Mouse (Mus musculus) megakaryocyte-erythroid progenitor cell, adult 5-6 weeks (primary cell): ENCODE measurements around the gene Asb10. TPM values are rescaled to one million over a fixed set of nuclear protein-coding genes. Genes with fewer than 3 reads are reported as not detected.
A peak's percentile ranks its signal among the peaks of the same experiment; 100 is the strongest.
"Not testable (repeated sequence)": the region's sequence is repeated elsewhere in the genome, so short reads cannot be mapped to it uniquely, and the experiment has no call there.

Experiments used
- ATAC-seq: replicated peaks from 2 replicates; pipeline ENCODE4 v1.8.0; 2016; ENCODE audit warnings: mild to moderate bottlenecking, inconsistent platforms; ENCODE audit not compliant: severe bottlenecking, poor library complexity, low FRiP score, low TSS enrichment
- total RNA-seq, 2 experiments: library from RNA; stranded (forward) in 1 of 2; stranded (reverse) in 1 of 2; fragments of 200-1000, 215-1000 nt in 1 of 2; fragments of >200 nt in 1 of 2; fragmentation: Nextera tagmentation in 1 of 2; gene quantifications; 2 replicates each; pipeline ENCODE4 v1.2.3; 2014 to 2017

The Asb10 gene
- total RNA-seq (2014; fragmentation: Nextera tagmentation) (not detected in 2 replicates), total RNA-seq (2017) (not detected in 2 replicates)

DNA sequence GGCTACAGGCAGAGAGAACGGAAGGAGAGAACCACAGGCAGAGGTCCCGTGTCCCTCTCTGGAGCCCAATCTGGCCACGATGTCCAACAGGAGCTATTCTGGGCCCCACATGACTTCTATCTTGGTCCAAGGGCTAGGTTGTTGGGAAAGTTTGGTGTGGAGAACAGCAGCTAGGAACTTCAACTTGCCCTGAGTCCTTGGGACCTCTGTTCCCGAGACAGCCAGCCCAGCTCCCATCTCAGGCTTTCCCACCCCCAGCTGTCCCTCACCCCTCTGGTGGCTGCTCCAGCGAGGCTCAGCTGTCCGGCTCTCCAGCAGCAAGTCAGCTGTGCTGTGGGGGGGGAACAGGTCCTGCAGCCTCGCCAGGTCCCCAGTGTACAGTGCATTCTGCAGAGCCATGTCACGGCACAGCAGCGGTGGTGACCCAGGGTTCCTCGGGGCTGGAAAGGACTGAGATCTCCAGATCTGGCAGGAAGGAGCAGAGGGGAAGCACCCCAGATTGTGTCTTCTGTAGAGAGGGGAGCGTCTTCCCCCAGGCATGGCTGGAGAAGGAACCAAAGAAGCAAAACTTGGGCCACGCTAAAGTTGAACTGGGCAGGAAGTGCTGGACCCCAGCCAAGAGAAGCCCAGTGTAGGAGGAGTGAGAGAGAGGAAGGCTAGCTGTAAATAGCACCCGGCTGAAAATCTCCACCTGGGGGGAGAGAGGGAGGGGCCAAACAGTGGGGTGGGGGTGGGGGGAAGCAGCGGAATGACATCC lies at the start of gene Asb10:
TSS of gene Asb10 (minus strand) at position 592 of the 757 bp plus-strand sequence.
- no peak; the same call in 1 of the 2 replicates for ATAC-seq

DNA sequence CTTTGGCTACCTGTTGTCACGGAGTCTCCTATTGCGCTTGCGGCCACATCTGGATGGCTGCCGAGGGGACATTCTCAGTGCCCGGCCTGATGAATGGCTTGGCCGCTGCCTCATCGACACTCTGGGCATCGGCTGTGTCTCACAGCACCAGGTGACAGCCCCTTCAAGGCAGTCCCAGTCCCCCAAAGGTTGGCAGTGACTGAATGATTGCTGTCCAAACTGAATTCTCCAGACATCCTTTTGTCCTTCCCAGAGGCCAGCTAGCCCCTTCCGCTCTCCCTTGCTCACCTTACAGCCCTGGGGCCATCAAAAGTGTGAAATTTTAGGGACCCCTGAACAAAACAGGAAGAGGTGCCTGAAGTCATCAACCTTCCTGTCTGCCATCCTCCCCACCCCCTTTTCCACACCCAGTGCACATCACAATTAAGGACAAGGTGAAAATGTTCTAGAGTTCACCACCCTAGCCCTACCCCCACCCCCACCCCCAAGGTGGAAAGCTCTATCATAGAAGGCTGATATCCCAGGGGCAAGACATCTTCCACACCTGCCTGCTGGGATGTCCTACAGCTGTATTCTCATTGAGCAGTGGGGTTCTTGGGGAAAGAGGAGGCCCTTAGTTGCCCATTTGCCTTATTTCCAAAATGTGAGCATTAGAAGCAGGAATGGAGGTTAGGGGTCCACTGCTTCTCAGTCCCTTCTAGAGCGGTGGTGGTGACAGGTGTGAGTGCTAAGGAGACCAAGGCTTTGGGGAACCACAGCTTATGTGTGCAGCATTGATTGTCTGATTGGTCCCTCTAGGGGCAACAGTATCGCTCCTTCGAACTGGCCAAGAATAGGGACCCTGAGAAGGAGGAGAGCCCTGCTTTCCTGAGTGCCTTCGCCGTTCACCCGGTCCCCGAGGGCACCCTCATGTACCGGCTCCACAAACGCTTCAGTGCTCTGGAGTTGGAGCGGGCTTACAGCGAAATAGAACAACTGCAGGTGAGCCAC lies 49.0 kb upstream of the Asb10 start:
- no peak for ATAC-seq

DNA sequence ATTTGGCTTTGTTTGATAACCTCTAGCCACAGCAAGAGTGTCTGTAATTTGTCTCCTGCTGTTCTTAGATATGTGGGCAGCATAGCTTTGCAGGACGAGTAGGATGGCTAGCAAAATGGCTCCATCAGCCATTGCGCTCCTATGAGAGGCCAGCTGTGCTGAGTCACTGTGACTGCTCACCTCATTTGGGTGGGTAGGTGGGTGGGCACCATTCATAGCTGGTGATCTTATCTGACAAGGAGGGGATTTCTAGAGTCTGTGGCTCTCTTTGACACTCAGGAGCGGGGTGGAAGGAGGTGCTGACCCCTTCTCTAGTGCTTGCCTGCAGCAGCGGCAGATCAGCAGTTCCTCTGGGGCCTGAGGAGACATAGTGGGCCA lies 46.4 kb upstream of the Asb10 start:
- ATAC-seq, result peak; percentile 32

DNA sequence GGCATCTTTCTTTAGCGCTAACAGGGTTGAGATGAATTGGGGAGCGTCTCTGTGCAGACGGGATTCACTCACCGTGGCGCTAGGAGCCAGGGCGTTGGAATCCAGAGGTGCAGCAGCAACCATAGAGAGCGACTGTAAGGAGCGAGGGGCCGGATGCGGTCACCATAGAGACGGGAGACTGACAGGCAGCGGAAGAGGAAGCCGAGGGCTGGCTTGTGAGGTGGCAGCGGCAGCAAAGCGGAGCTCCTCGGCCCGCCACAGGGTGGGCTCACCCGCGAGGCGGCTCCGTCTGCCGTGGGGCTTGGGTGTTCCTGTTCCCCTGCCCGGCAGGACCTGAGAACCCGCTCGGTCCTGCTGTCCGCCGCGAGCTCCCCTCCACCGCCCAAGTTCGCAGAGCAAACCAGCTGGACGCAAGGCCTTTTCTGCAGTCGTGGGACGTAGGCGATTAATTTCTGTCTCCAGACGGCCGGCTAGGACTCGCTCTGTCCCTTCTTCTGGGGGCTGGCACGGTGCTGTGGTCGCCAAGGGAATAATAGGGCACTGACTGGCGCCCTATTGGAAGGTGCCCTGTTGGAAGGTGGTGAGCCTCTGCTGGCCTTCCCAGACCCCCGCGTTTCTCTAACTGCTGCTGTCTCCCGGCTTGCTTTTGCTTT lies 45.9 kb upstream of the Asb10 start, which contains the start of gene Chpf2:
TSS of gene Chpf2 (plus strand) at position 195 of the 653 bp plus-strand sequence.
- peak; percentile 89 for ATAC-seq

DNA sequence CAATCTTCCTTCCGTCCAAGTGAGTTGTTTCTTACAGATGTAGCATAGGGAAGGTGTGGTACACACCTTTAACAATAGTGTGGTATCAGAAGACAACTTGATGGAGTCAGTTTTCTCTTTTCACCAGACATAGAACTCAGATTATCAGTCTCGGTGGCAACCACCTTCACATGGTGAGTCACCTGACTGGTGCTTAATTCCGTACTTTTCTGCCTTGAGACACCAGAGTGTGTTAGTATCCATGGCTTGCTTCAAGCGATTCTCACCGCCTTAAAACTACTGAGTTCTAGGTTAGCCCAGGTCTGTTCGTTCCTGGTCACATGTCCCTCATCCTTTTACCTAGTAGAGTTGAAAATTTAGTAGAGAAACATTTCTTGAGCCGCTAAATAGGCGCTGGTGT lies 45.3 kb upstream of the Asb10 start:
- no peak for ATAC-seq

DNA sequence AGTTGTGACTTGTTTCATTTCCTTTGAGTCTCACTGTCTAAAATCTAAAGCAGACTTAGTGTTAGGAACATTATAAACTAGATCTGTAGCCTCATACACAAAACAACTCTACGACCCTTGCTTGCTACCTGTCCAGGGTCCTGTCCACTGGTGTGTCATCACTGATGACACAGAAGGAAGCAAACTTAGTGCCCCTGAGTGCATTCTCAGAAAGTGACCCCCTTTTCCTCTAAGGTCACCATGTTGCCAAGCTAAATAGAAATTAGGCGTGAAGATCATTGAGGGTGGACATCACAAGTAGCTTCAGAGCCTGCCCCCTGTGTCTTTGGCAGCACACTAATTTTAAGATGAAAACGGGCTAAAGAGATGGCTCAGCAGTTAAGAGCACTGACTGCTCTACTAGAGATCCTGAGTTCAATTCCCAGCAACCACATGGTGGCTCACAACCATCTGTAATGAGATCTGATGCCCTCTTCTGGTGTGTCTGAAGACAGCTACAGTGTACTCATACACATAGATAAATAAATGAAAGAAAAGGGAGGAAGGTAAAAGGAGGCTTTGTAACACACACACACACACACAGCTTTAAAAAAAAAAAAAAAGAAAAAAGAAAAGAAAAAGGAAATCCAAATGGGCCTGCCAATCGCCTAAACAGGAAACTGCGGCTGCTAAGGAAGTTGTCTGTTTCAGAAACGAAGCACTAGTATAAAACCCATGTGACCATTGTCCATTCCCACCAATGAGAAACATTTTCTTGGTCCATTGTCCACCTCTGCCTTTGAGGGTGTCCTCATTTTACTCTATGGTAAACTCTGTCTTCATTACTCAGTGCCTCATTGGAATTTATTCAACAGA lies 37.6 kb upstream of the Asb10 start:
- ATAC-seq, result peak; percentile 2; the same call in 1 of the 2 replicates

DNA sequence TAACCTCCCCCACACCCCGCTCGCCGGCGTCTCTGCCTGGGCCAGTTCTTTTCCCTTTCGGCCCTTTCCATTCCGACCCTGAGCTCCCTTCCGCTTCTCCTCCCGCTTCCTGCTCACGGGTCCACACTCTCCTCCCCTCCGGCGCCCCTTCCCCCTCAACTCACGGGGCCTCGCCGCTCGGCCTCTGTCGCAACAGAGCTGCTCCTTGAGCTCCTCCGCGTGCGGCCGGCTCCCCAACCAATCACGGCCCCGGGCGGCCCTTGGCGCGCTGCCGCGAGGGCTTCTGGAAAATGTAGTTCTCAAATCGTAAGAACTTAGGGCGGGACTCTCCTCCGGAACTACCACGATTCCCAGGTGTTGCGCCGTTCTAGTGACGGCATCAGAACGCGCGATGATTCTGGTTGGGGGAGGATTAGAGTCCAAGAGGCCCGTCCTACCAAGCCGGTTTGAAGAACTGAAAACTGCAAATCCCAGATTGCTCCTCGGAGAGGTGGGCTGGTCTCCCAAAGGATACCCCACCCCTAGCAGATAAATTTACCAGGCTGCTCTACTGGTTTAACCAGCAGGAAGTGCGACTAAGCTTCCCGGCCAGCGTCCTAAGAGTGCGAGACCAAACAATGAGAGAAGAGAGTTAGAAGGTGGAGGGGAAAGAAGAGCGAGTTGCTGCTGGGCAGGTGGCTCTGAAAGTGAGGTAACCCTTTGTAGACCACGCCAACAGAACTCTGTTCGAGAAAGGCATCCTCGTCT lies 36.6 kb upstream of the Asb10 start, which contains the start of gene Abcf2:
TSS of gene Abcf2 (minus strand) at position 285 of the 747 bp plus-strand sequence.
- ATAC-seq, result peak; percentile 95

DNA sequence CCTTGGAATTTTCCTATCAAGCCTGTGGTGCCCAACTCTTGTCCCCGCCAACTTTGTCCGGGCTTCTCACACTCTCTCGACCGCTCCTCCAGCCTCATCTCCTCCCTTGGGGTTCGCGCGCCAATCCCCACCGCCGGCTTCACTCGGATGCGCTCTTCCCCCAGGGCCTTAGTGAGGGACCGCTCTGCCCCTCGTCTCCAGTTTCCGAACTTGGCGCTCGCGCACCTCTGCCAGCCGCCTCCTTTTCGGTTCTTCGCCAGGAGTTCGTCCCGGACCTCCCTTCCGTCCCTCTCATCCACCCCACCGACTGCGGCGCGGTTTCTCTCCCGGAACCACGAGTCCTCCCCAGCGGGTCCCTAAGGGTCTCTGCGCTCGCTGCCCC lies 36.0 kb upstream of the Asb10 start:
- peak; percentile 30 for ATAC-seq

DNA sequence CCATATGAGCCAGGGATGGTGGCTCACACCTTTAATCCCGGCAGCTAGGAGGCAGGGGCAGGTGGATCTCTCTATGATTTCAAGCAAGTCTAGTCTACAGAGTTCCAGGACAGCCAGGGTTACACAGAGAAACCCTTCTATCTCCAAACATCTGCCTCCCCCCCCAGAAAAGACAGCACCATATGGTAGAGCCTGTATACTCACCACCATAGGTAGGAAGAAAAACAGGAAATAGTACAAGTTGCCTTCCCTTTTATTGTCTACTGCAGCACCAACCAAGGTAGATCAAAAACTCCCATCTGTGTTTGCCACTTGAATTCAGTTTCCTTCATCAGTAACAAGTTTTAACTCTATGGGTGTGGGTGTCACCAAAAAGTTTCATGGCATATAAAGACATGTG lies 35.2 kb upstream of the Asb10 start:
- ATAC-seq, result no peak

DNA sequence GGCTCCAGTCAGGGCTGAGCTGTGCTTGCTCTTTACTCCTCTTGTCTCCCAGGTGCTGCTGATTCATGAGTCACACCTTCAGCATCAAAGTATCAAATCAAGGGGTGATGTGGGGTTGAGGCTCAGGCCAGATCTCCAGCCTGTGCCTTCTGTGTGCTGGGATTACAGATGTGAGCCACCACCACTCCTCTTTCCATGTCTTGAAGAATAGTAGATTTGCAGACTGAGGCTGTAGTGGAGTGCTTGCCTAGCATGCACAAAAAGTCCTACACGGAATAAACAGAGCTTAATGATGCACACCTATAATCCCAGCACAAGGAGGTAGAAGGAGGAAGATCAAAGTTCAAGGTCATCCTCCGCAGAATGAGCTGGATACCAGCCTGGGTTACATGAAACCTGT lies 15.9 kb upstream of the Asb10 start, which contains the start of gene 4931409K22Rik:
TSS of gene 4931409K22Rik (minus strand) at position 101 of the 400 bp plus-strand sequence.
- no peak for ATAC-seq

DNA sequence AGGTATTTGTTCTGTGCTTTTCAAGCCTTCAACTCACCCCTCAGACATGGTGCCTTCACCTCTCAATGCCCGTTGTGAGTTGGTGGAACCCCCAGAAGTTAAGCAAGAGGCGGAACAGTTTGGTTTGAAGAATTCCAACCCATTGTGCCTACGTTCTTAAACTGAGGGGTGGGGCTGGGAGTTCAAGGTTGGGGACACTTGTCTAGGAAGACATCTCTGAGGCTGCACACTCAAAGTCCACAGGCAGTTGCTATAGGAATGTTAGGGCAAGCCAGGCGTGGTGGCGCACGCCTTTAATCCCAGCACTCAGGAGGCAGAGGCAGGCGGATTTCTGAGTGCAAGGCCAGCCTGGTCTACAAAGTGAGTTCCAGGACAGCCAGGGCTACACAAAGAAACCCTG lies 14.6 kb upstream of the Asb10 start:
- not testable (repeated sequence) for ATAC-seq

DNA sequence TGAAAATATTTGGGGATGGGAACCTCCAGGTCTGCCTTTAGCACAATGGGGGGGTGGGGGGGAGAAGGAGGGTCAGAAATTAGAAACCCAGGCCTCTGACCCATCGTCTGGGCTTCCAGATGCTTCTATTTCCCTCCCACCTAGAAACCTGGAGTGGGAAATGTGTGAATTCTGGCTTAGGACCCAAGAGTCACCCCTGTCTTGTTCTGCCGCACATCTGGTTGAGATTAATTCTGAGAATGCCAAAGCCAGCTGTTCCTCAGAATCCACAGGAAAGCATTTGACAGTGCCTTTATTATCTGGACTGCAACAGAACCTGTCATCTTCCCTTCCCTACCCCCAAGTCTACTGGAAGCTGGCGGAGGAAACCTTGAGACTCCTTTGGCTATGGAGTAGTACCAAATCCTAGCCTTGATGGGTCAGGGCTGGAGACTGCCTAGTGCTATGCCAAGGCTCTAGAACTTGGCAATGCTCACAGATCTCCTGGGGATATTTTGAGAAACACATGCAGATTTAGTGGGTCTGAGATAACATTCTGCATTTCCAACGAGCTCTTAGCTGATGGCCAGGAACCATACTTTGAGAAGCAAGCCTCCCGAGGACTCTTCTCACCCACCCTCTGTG lies 13.0 kb upstream of the Asb10 start:
- ATAC-seq, result no peak

DNA sequence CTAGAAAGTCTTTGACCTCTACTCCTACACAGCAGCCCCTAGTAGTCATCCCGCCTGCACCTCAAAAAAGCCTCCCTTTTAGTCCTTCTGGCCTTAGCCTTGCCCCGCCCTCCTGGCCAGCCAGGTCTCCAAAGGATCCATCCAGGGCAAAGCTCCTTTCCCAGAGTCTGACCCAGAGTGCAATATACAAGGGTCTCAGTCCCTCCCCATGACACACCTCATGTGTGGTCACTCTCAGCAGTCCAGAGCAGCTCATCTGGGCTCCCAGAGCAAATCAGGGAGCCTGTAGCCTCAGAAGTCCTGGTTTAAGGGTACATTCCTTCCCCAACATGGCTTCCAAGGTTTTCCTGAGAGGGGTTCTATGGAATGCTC lies 10.5 kb upstream of the Asb10 start:
- no peak for ATAC-seq

DNA sequence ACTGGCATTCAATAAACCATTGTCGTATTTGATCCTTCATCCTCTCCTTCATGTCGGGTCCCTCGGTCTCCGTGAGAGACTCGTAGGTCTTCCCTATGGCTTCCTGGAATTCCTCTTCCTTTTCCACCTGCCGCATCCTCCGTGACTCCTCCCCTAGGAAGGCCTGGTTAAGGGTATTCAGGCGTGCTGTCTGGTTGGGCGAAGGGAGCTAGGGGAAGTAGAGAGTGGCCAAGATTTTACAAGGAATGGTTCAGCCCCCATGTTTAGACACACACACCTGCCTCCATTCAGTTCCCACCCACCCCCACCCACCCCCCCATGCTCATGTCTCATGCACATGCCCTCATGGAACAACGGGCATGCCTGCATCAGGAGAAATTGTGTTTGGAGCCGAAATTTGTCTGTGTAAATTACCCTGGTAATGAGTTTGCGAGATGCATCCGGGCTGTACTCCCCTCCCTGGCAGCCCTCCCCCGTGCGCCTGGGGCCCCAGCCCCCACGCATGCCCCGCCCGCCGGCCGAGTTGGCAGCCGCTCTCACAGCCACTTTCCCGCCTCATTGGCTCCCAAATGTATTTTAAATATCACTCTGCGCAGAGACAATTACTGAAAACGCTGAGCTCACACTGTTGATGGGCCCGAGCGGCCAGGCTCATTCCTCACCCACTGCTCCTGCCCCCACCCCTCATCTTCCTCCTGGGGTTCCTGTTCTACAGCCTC lies 10.0 kb upstream of the Asb10 start:
- no peak for ATAC-seq

DNA sequence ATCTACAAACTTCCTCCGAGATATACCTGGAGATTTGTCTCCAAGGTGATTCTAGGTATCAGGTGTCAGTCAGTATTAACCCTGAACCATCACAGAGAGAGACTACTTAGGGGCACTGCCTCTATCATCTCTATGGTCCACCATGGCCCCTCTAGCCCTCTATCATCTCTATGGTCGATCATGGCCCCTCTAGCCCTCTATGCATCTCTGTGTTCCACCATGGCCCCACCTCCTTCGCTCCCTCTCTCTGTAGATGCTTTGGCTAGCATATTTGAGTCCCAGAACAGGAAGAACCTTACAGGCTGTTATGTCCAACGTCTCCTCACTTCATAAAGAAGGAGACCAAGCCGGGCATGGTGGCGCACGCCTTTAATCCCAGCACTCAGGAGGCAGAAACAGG lies 1.9 kb upstream of the Asb10 start:
- ATAC-seq, result no peak

DNA sequence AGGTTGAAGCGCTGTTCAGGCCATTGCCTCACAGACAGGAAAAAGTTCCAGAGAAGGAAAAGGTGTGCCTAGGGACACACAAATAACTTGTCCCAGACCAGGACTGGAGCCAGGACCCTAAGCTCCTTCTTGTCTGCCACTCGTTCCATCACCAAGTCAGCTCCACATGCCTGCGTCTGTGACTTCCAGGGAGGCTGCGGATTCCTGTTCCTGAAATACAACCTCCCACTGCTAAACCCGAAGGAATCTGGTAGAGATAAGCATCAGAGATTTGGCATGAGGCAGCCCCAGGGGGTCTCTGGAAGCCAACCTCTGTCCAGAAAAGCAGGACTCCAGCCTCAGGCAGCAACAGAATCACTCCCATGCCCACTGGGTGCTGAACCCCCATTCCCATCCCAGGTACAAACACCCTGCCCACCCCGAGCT lies 379 bp upstream of the Asb10 start:
- ATAC-seq, result no peak
